Mouse (Mus musculus): ENCODE results near the gene Hipk1.

GRCm38 (mm10) chr3:103780271-103780670, 11.1 kb downstream of the Hipk1 start:
- TF ChIP-seq POLR2AphosphoS2 (IDR thresholded peaks at IDR 0.05; ENCODE audit: insufficient read length, low read depth), result no peak
- TF ChIP-seq POLR2A (IDR thresholded peaks at IDR 0.05; ENCODE audit: insufficient read length, low read depth), result no peak
- no peak for TF ChIP-seq TCF12 (IDR thresholded peaks at IDR 0.05; ENCODE audit: insufficient read depth, poor library complexity, severe bottlenecking)
- no peak for TF ChIP-seq E2F4 (IDR thresholded peaks at IDR 0.05; ENCODE audit: insufficient read depth)

Measured in myocyte (in vitro differentiated cells).